Mouse (Mus musculus) myocyte (in vitro differentiated cells): Measurements from ENCODE around the gene Fam92b.

Experiments
- CEBPB ChIP-seq: IDR thresholded peaks from 2 replicates; pipeline ENCODE4 v1.6.1; 2011; ENCODE audit warnings: mild to moderate bottlenecking, moderate library complexity; ENCODE audit not compliant: poor library complexity, insufficient read depth, severe bottlenecking
- E2F4 ChIP-seq: IDR thresholded peaks from one replicate; pipeline ENCODE4 v1.6.1; 2011; ENCODE audit warnings: mild to moderate bottlenecking, control low read depth, moderate library complexity; ENCODE audit not compliant: insufficient read depth
- POLR2A ChIP-seq: IDR thresholded peaks from one replicate; pipeline ENCODE4 v1.6.1; 2011; ENCODE audit warnings: low read depth, mild to moderate bottlenecking, control low read depth, moderate library complexity; ENCODE audit not compliant: insufficient read length
- POLR2AphosphoS2 ChIP-seq: IDR thresholded peaks from one replicate; pipeline ENCODE4 v1.6.1; 2011; ENCODE audit warnings: low read depth, control low read depth; ENCODE audit not compliant: insufficient read length
- TCF12 ChIP-seq: IDR thresholded peaks from one replicate; pipeline ENCODE4 v1.6.1; 2011; ENCODE audit warnings: mild to moderate bottlenecking, control low read depth; ENCODE audit not compliant: poor library complexity, insufficient read depth, severe bottlenecking

DNA sequence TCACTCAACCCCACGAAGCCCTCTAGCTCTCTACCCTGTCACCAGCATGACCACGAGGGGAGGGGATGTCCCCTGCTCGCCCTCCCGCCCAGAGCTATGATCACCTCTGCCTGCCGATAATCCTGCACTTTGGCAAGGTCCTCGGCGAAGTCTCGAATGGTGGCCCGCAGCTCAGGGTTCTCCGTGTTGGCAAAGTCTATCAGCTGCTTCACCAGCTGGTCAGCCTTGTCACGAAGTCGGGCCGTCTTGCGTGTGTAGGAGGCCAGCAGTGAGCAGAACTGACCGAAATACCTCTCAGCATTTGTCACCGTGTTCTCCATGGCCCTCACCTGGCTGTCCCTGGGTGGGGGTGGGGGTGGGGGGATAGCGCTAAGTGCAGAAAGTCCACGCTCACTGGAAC, 2.7 kb downstream of the Fam92b start:
- no peak for TF ChIP-seq POLR2A
- no peak for TF ChIP-seq E2F4
- TF ChIP-seq POLR2AphosphoS2: no peak
- no peak for TF ChIP-seq CEBPB
- TF ChIP-seq TCF12: no peak
